Mouse (Mus musculus) G1E (cell line): Measurements from ENCODE around the gene Hist1h2bj.

Experiments used
- CTCF ChIP-seq: IDR thresholded peaks from 2 replicates; pipeline ENCODE4 v1.5.1; 2012; ENCODE audit warnings: low read depth, low read length, inconsistent platforms, mixed read lengths
- GATA1 ChIP-seq: IDR thresholded peaks from 2 replicates; pipeline ENCODE4 v1.6.1; 2012; ENCODE audit warnings: borderline replicate concordance, low read length, inconsistent platforms, mixed read lengths
- POLR2AphosphoS5 ChIP-seq: IDR thresholded peaks from 2 replicates; pipeline ENCODE4 v1.6.1; 2012; ENCODE audit warnings: low read depth, low read length, inconsistent platforms; ENCODE audit not compliant: insufficient replicate concordance

- TF ChIP-seq CTCF (no peak), POLR2AphosphoS5 (no peak), GATA1 (no peak)
These were observed 35.9 kb upstream of the Hist1h2bj start for GRCm38 (mm10) chr13:22007121-22007510.
